Mouse (Mus musculus) brain, embryonic 14.5 days (tissue): Measurements from ENCODE around the gene Atp11c. TPM values are rescaled to one million over a fixed set of nuclear protein-coding genes. Genes with fewer than 3 reads are reported as not detected.

ENCODE experiments used
- DNase-seq: peaks from one replicate; pipeline ENCODE4 v3.0.0-alpha.2; 2011; ENCODE audit warnings: low read depth
- CTCF ChIP-seq: fragments of 200-500 bp; IDR thresholded peaks from 2 replicates; pipeline ENCODE4 v1.5.1; 2012; ENCODE audit warnings: inconsistent platforms, mild to moderate bottlenecking, moderate library complexity, borderline replicate concordance; ENCODE audit not compliant: insufficient read depth, insufficient read length; ENCODE audit errors: extremely low read depth
- POLR2A ChIP-seq: fragments of 200-500 bp; IDR thresholded peaks from 2 replicates; pipeline ENCODE4 v1.6.1; 2012; ENCODE audit warnings: mild to moderate bottlenecking, inconsistent platforms, borderline replicate concordance; ENCODE audit not compliant: poor library complexity, insufficient read depth, insufficient read length, severe bottlenecking; ENCODE audit errors: extremely low read depth
- polyA plus RNA-seq: library from polyadenylated mRNA; depleted of rRNA; stranded (reverse); fragments of >200 nt; gene quantifications from 2 replicates; pipeline ENCODE4 v1.2.3, GENCODE M21; 2012; rRNA removed

Gene Atp11c
- 20.0 and 25.2 TPM in 2 replicates for polyA plus RNA-seq

DNA sequence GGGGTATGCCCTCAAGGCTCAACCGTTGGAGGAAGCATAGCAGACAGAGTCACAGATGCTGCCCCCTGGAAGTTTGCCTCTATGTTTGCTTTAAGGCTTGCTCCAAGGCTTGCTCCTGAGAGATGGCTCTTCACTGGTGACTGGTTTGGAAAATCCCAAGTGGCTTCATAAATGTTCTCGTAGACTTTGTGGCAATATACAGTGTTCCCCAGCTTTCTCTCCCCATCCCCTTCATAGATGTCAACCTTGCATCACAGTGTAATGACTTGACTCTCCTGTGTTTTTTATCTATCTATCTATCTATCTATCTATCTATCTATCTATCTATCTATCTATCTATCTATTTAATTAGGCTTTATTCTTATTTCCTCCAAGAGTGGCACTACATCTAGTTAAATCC, at the start of gene Atp11c:
Gene Atp11c (minus strand): TSS at position 101 of the 400 bp plus-strand sequence.
- DNase-seq, result no peak
- TF ChIP-seq CTCF (no peak), POLR2A (no peak)

DNA sequence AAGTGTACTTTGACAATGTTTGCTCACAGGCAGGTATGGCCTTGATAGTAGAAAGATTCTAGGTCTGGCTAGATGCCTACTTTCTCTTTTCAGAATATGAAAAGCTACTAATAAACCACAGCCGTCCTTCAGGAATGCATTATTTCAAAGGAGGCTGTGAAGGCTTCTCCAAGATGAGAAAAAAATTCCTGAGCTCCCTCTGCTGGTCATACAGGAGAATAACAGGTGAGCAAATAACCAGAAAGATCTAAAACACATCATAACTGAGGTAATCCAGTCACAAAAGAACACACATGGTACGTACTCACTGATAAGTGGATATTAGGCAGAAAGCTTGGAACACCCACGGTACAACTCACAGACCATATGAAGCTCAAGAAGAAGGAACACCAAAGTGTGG, 16.7 kb upstream of the Atp11c start:
- peak; percentile 64 for DNase-seq
- TF ChIP-seq CTCF, result peak; percentile 10; the same call in 1 of the 2 replicates
- TF ChIP-seq POLR2A, result no peak

DNA sequence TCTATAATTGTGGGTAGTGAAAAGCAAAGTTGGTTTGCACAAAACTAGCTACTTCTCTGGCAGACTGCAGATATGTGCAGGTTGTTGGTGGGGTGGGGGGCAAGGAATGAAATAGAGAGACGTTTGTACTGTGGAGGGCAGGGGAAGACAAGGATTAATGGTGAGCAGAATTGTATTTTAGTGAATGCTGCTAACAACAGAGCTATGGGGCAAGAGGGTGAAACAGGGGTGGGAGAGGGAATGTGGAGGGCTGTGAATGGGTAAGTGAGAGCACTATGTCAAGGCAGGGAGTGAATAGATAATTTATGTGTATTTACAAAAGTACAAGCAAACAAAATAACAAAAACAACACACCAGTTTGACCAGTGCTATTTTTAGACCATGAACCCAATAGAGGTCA, 22.0 kb downstream of the Atp11c start:
- DNase-seq, result no peak
- TF ChIP-seq POLR2A, result no peak
- no peak for TF ChIP-seq CTCF

DNA sequence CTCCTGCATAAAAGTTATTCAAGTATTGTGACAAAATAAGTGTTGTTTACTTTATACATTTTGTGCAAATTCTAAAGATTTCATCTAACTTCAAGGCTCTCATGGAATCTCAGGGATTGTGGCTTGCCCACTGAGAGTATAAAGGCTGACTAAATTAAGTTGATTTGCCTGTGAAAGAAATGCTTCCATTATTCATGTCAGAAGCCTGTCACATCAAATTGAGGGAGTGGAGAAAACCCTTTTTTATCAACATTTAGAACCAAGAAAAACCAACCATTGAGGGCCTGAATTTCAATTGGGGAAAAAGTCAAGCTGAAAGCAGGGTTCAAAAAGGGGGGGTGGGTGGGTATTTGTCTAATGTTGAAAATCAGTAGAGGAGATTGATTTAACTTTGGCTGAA, 23.5 kb downstream of the Atp11c start:
- no peak for TF ChIP-seq POLR2A
- no peak for TF ChIP-seq CTCF

DNA sequence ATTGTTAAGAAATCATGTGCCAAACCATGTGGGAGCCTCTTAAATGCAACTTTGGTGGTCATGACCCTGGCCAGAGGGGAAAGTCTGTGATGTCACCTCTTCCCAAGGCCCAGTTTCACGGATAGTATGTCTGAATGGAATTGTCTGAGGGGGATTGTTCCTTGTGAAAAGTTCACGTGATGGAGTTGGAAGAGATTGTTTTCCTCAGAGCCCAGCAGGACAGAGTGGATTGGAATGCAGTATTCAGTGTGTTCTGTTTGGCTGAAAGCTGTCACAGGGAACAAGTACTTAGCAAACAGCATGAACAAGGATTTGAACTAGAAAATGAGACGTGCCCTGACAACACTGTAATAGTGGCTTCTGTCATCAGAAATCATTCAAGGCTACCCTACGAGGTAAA, 37.3 kb downstream of the Atp11c start:
- no peak for TF ChIP-seq POLR2A
- TF ChIP-seq CTCF, result no peak
- peak; percentile 33 for DNase-seq

More for the DNA sequence above, 23.5 kb downstream of the Atp11c start:
- DNase-seq, result peak; percentile 78

DNA sequence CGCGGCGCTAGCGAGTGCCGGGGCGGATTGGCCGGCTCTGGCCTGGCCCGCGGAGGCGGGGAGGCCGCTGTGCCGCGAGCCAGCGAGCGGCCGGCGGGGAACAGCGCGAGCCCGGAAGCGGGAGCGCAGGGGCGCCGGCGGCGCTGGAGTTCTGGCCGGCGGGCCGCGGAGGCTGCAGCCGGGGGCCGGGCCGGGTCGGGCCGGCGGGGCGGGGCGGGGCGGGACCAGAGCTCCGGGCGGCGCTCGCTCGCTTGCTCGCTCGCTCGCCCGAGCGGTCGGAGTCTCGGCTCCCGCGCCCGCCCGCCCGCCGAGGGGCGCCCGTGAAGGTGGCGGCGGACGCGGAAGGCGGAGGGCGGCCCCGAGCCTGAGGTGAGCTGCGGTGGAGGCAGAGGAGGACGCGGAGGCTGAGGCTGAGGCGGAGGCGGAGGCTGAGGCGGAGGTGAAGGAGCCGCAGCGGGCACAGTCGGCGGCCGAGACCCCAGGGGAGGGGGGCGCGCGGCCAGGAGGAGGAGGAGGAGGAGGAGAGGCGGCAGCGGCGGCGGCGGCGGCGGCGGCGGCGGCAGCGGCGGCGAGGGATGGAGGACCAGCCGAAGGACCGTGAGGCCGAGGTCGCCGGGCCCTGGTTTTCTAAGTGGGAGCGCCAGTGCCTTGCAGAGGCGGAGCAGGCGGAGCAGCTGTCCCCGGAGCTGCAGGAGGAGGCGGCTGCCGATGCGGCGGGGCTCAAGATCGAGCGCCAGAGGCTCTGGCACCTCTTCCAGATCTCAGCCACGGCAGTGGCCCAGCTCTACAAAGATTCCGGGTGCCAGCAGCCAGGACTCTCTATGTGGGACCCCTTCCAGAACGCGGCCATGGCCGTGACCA, 44.8 kb downstream of the Atp11c start:
- TF ChIP-seq POLR2A (0 out of 2 replicates have a peak, but pooled peaks have one; percentile 17), CTCF (no peak)
- DNase-seq, result peak; percentile 71

DNA sequence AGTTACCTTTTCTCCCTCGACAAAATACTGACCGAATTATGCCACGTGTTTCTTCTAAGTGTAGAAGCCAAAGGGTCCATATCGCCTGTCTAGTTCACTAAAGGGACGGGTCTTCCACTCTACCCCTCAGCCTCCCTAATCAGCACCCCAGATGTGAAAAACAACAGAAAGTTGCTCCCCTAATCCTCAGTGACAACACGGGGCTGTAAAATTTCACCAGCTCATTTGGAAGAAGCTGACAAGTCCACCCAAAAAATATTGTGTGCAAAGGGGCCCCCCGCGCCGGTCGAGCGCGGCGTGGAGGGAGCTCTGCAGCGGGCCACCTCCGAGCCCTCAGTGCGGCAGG, 45.4 kb downstream of the Atp11c start:
- no peak for DNase-seq
- TF ChIP-seq CTCF (no peak), POLR2A (no peak)

DNA sequence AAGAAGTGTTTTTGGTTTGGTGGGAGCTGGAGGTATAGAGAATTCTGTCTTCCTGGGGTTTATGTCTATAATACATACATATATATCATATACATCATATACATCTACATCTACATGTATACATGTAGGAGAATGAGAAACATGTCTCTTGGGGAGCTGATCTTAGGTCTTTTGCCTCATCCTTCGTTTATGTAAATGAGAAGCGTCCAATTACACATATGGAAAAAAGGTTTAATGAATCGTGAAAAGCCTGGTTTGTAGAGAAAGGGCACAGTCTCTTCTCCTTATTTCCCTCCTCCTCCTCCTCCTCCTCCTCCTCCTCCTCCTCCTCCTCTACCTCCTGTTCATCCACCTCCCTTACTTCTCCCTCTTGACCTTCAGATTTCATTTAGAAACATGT, 46.6 kb downstream of the Atp11c start:
- no peak for TF ChIP-seq POLR2A
- DNase-seq, result peak; percentile 60

DNA sequence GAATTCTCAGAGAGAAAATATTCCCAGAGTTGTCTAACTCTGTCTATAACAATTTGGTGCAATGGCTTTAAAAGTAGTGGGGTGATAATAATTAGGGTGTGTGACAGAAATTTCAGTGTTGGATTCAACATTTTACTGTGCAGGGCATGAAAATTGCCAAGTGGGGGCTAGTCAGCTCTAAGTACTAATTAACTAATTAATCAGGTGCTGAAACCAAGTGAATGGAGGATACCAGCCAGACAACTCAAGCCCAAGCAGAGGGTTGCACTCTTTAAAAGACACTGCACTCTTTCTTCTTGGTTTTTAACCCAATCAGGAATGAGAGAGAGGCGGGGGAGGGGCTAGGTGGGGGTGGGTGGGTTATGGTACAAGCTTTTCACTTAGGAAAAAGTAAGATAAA, 47.1 kb downstream of the Atp11c start:
- peak; percentile 79 for DNase-seq
- TF ChIP-seq POLR2A (no peak), CTCF (no peak)

DNA sequence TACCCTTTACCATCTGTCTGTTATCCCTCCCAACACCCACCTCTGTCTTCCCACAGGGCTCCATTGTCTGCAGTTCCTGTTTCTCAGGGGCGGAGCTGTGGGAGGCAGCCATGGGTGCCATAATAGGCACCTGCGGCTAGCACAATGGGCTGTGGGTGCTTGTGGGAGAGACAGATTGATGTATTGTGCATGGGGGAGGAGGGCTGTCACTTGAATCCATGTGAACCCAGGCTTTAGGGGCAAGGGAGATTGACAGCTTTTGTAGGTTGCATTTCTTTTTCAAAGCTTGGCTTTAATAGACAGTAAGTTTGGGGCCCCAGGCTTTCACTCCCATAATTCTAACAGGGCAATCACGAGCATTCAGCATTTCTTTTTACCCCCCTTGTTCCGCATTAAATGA, 48.4 kb downstream of the Atp11c start:
- no peak for TF ChIP-seq CTCF
- DNase-seq, result peak; percentile 90

DNA sequence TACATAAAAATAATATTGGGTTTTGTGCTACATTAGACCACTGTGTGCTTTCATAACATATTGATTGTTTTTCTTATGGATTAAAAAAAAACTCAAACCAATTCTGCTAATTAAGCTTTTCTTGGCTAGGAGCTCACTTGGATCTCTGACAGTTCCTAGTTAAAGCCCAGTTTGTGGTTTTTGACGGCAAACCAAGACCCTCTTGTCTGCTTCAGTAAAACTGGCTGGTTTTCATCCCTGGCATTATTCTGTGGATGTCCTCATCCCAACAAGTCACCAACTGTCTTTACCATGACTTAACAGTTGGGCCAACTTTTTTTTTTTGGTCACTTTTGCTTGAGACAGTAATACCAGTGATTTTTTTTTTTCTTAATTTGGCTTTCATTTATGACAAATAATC, 49.6 kb downstream of the Atp11c start:
- TF ChIP-seq POLR2A (no peak), CTCF (no peak)
- peak; percentile 81 for DNase-seq

DNA sequence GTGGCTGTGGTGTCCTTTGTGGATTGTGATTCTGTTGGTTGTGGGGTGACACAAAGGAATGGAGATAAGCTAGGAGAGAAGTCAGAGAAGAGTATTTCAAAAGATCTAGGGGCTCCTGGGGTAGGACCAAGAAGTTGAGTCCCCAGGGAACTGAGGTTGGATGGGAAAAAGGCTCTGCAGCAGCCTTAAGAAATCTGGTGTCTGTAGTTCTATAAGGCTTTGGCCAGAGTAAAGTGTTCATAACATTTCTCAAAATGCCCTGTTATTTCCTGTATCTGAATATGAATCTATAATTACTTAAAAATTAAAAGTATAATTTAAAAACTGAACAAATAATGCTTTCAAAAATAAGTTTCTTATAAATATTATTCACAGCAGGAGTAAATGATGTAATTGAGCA, 53.3 kb downstream of the Atp11c start, which contains the start of gene Gm7073:
Gene Gm7073 (minus strand): TSS at position 101 of the 400 bp plus-strand sequence.
- no peak for DNase-seq
- no peak for TF ChIP-seq CTCF
- TF ChIP-seq POLR2A, result no peak
